Mouse (Mus musculus): ENCODE results near the gene 3425401B19Rik. TPM values are rescaled to one million over a fixed set of nuclear protein-coding genes. Genes with fewer than 3 reads are reported as not detected.

The 3425401B19Rik gene
- 1 to 10 TPM; 1.5 to 4.6 TPM for total RNA-seq (2021)
- long read RNA-seq, experiment 1, result 0 reads
- long read RNA-seq, experiment 2, partial matches to known transcripts, result 0 of 2 reads
- long read RNA-seq, experiment 2, other reads (novel, unspliced or antisense), result 2 of 2 reads

DNA sequence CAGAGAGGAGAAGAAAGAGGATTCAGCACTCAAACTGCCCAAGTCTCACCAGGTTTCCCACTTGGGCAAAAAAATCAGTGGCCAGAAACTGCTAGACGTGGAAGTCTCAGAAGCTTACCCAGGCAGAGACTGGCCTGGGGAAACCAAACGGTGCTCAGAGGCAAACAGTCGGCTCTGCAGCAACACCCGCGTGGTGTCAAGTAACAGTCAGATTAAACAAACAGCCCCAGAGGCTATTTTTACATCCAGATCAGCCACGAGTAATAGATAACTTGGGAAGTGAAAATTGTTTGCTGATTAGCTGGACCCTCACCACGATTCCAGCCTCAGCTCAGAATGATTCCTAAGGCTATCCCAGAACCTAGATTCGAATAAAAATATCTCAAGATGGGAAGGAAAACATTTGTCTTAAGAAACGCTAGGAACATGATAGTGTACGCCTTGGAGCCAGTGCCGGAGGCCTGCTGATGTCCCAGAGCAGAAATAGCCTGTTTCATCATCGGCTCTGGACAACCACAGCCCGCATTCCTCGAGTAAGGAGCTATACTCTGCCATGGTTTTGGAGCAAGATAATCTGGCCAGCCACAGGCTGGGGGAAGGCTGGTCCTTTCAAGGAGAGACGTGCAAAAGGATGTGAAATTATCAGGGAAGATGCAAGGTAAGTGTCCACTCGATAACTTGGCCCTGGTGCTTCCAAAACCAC lies at the start of gene 3425401B19Rik:
TSS of gene 3425401B19Rik (minus strand) at position 170 of the 703 bp plus-strand sequence.
- no peak for DNase-seq (ENCODE audit: low spot score in 2 of 2)

DNA sequence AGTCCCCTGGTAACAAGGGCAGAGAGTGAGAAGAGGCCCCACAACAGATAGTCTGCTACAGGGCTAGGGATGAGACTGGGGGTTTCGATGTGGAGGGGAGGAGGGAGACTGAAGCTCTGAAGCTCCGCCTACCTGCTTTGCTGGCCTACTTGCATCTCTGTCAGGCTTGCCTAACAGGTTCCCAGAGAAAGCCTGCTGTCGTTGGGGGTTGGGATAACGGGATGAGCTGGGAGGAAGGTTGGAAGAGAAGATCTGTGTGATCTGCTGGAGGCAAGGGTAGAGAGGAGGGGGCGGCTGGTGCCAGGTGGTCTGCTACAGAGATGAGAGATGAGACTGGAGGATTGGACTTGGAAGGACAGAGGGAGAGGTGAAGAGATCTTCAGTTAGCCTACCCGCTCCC lies 47.9 kb upstream of the 3425401B19Rik start:
- DNase-seq (ENCODE audit: low spot score in 2 of 2), result no peak

DNA sequence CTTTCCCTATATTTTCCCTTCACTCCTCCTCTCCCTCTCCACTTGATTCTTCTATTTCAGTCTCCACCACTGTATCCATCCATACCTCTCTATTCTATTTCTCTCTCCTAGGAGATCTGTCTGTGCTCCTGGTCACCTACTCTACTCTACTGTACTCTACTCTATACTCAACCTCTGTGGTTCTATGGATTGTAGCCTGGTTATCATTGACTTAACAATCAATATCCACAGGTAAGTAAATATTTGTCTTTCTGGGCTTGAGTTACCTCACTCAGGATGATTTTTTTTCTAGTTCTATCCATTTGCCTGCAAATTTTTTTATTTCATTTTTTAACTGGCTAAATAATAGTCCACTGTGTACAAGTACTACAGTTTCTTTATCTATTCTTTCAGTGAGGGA lies 41.8 kb upstream of the 3425401B19Rik start:
- DNase-seq (ENCODE audit: low spot score in 2 of 2), result no peak

DNA sequence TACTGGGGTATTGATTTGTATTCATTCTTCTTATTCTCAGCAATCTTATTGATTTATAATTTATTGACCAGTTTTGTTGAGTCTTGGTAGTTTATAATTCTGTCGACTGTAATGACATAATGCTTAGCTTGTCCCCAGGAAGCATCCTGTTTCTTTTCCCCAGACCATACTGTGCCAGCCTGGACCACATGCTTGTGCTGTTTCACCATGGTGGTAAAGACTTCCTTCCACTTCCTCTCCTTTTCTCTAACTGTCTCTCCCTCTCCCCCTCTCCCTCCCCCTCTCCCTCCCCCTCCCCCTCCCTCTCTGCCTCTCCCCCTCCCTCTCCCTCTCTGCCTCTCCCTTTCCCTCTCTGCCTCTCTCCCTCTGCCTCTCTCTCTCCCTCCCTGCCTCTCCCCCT lies 36.4 kb upstream of the 3425401B19Rik start:
- no peak for DNase-seq (ENCODE audit: low spot score in 2 of 2)

DNA sequence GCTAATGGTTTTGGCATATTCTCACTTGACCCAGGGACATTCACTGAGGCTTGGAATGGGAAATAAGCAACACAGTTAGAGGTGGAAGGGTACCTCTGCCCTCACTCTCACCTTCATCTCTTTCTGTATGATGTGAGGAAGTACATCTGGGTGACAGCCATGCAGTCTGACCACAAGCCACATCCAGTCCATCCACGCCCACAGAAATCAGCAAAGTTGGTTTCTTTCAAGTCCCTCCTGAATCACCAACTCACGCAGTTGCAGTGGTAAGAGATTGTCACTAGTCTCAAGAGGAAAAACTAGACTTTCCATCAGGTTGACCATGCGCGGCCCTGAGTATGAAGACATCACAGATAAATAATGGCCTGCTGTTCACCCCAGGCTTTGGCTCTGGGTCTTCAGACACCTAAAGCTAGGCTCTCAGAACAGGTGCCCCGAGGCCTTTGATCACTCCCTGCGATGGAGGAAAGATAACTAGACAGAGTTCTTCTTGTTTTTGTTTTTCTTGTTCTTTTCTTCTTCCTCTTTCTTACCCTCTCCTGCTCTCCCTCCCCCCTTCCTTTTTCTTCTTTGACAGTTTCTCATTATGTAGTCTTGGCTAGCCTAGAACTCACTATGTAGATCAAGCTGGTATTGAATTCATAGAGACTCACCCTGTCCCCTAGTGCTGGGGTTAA lies 31.8 kb upstream of the 3425401B19Rik start:
- DNase-seq (ENCODE audit: low spot score in 2 of 2), result no peak

DNA sequence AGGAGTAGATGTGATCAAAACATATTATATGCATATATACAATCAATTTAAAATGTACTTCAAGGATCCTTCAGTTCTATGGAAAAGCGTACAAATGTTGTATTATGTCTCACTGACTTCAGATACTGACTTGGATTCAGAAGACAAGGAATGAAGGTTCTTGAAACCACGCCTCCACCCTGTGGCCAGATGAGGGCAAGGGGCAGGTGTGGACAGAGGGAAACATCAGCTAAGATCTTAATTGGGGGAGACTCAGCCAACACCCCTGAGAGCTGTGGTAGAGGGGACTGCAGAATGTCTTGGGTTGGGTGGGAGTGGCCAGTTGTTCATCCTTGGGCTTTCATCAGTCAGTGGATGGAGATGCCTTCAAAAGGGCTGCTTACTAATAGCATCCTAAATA lies 30.4 kb upstream of the 3425401B19Rik start:
- no peak for DNase-seq (ENCODE audit: low spot score in 2 of 2)

DNA sequence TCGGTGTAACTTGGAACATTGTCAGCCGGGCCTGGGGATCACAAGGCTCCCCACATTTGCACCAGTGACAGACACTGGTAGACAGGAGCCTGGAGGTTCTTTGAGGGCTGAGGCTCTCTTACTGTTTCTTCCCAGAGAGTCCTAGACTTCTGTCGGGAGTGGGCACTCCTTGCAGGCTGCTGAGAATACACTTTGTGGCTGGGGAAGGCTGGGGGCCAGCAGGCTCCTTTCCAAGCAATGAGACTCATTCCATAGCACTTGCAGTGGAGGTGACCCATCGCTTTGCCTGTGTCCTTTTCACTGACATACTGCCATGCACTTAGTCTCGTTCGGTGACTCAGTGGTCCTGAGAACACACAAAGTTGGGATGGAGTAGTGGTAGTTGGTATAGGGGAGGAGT lies 30.0 kb upstream of the 3425401B19Rik start:
- no peak for DNase-seq (ENCODE audit: low spot score in 2 of 2)

DNA sequence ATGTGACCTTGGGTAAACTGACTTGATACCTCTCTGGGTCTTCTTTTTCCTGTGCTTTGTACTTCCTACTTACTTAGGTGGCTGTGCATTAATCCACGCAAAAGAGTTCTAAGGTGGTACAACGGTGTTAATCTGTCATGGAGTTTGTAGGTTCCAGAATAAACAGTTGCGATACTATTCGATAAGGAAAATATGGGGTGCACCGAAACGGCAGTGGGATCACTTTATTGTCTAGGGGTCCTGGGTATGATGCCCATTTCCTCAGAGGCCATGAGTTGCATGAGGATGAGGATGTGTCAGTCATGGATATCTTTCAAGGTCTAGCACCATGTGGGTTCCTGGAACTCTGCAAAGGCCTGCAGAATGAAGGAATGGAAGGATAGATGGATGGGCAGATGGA lies 24.8 kb upstream of the 3425401B19Rik start:
- no peak for DNase-seq (ENCODE audit: low spot score in 2 of 2)

DNA sequence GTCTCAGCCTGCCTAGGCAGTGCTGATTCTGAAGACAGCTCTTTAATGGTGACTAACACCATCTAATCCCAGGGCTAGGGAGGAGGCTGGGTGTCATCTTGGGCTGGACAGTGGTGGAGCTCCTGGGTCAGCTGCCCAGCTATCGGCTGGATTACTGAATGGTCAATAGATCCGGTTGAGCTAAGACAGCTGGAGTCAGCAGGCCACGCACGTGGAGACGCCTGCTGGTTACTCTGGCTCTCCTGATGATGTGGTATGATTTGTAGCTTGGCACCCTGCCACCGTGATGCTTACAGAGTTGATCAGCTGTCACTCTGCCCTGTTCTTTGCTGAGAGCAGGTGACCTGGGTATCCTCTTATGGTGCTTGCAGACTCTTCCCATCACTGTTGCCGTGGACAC lies 23.7 kb upstream of the 3425401B19Rik start:
- no peak for DNase-seq (ENCODE audit: low spot score in 2 of 2)

DNA sequence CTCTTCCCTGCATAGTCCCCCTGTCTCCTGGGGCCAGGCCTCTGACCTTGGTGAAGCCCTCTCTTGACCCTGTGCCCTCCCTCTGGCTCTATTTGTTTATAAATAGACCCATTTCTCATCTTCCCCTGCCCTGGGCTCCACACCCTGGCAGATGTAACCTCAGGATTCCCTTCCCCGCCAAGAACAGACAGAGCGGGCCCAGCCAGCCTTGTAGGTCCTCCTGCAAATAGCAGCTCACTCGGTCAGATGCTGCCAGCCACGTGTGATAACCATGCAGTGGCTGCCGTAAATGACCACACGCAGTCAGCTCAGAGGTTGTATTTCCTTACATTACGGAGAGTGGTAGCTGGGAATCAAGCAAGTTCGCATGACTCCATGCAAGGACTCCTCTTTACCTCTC lies 22.8 kb upstream of the 3425401B19Rik start:
- no peak for DNase-seq (ENCODE audit: low spot score in 2 of 2)

DNA sequence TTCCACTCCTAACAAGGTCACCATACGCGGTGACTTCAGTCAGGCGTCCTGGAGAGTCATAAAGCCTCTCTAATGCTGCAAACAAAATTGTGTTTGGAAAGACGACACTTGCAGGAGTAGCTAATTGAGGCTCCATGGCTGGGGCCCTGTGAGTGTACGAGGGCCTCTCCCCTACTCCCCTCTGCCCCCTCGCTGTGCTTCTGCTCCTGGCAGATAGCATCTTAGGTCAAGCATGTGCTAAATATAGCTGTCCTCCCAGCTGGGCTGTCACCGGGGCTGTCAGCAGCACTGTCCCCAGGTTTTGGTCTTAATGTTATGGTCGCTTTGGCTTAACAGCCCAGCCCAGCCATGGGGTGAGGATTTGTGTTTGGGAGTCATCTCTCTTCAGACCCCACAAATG lies 15.9 kb upstream of the 3425401B19Rik start:
- DNase-seq (ENCODE audit: low spot score in 2 of 2), result no peak

DNA sequence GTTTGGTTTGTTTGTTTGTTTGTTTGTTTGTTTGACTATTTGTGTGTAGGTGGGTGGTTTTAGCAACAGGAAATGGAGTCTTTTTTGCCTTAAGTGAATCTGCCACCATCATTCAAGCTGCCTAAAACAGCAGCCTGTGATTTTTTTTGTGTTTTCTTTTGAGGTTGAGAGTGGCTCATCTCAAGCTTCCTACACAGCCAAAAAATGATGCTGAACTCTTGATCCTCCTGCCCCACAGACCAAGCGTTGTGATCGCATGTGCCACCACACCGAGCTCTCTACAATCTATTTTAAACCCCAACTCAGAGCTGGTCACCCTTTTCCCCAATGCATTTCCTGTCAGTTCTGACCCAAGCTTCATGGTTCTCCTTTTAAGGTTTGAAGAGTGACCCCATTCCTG lies 13.5 kb upstream of the 3425401B19Rik start:
- no peak for DNase-seq (ENCODE audit: low spot score in 2 of 2)

DNA sequence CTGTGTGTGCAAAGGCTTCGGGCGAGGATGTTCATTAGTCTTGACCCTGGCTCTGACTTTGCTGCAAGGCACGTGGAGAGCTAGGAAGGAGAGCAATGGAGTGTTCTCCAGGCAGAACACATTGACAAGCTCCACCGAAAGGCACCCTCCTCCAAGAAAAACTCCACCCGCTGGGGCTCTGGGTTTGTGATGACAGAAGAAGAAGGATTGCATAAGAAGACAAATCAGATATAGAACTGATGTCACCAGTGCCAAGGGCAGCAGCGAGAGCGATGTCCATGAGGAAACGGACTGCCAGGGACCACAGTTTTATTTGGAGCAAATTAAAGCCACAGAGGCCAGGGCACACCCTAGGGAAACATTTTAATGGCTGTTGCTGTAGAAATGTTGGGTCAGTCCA lies 12.7 kb upstream of the 3425401B19Rik start:
- DNase-seq (ENCODE audit: low spot score in 2 of 2), result peak in 1 of 2 experiments; percentile 17

DNA sequence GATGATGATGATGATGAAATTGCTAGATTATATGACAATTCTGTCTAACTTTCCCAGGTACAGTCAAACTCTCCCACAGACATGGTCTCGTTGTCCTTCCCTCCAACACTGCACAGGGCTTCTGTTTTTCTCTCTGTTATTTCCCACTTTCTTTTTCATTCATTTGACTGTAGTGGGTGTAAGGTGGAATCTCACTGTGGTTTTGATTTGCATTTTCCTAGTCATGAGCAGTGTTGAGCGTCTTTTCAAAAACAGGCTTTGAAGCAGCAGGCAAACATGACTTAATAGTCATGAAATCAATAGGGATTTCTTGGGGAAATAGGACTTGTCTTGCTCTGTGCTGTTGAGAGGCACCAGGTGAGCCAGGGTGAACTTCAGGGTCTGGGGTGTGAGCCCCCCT lies 11.3 kb upstream of the 3425401B19Rik start:
- DNase-seq (ENCODE audit: low spot score in 2 of 2), result no peak

DNA sequence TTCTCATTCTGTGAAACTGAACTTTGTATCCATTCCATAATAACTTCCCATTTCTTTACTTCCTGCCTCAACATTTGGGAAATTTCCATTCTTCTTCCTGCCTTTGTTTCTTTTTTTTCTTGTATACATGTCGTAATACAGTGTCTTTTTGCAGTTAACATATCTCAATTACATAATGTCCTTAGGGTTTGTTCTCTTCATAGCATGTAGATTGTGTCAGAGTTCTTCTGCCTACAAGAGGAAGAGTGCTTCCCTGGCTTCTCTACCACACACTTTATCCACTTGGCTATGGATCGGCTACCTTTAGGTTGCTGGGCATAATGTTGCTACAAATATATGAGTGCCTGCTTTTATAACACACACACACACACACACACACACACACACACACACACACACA lies 10.8 kb upstream of the 3425401B19Rik start:
- DNase-seq (ENCODE audit: low spot score in 2 of 2), result no peak

DNA sequence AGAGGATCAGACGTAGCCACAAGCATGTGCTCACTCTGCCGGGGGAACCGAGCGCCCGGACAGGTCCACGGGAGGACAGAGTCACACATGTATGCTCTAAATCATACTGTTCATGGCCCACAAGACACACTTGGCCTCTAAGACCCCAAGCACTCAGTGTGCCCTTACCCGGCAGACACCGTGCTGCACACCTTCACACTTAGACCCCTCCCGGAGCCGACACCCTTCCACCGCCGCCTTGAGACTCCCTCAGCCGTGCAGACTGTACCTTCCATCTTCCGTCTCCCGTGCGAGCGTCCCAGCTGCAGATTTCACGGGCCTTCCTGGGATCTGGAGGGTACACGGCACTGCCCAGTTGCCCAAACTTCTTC lies 373 bp downstream of the 3425401B19Rik start:
- no peak for DNase-seq (ENCODE audit: low spot score in 2 of 2)

DNA sequence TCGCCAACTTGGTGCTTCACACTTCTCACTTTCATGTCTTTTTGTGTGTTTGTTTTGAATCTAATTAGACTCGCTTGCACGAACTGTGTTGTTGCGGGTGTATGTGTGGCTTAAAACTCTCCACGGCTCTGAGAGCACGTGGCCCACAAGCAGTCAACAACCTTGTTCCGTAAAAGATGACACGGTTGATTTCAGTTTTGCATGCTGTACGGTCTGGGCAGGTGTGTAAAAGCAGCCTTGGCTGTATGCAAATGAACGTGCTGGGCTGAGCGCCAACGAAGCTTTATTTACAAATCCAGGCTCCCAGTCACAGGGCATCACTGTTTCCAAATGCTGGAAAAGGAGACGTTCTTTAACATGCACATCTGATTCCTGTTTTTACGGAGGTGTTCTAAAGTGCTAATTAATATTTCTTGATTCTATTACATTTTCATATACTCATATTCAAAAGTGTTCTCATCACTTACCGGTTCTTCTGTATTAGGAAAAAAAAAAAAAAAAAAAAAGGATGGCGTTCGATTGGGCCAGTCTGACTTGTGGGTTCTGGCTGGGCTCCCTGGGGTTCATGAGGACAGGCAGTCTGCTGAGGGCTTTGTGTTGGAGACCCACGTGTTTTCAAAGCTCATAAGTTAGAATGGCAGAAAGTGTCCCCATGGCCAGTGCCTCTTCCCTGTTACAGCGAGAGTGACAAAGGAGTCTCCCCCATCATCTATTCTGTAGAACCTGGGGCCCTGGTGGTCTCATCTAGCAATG lies 935 bp downstream of the 3425401B19Rik start:
- no peak for DNase-seq (ENCODE audit: low spot score in 2 of 2)

DNA sequence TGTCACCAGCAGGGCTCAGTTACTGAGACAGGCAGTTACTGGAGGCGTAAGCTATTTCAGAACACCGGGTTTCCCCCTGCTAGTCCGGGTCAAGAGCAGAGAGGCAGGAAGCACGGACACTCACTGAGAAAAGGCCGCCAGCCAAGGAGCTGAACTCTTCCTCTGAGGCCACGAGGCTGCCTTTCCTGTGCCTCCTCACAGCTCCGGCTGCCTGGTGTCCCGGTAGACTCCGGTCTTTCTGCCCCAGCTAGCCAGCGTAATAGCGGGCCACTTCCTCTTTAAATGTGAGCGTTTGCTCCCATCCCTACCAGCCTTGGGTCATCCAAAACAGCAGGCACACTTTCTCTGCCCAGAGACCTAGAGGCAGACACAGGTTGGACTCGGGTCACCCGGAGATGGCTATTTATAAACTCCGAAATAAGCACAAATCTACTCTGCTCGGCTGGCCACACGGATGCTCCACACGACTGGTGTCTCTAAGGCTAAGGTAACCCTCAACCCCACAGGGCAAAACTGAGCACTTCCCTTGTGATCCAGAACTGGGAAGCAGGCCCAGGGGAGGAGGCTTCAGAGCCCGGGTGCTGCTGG lies 1.7 kb downstream of the 3425401B19Rik start:
- peak in 1 of 2 experiments; percentile 8 for DNase-seq (ENCODE audit: low spot score in 2 of 2)

DNA sequence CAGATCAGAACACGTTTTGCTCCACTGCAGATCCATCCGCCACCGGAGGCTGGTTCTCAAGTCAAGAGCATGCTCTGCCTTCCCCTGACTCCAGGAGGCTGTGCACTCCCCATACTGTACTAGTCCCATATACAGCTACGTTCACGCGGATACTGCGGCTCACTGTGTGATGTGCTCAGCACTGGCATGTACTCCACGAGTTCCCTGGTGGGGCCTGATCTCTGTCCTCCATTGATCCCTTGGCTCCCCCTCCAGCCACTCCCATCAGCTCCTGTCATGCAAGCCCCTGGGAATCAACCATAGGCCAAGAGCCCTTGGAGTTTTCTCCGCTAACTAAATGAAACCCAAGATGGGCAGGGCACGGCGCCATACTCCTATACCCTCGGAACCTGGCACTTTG lies 2.6 kb downstream of the 3425401B19Rik start:
- no peak for DNase-seq (ENCODE audit: low spot score in 2 of 2)

DNA sequence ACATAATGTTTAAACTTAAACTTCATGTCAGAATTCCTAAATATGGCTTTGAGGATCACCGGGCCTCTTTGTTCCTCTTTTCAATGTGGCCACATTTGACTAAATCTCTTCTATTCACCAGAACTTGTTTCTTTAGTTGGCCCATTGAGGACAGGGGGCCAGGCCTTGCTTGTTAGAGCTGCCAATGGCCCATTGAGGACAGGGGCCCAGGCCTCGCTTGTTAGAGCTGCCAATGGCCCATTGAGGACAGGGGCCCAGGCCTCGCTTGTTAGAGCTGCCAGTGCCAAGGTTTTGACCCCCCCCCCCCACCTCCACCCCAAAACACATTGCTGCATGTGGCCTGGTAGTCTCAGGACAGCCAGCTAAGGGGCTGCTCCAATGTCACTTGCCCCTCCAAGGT lies 3.5 kb downstream of the 3425401B19Rik start:
- no peak for DNase-seq (ENCODE audit: low spot score in 2 of 2)

DNA sequence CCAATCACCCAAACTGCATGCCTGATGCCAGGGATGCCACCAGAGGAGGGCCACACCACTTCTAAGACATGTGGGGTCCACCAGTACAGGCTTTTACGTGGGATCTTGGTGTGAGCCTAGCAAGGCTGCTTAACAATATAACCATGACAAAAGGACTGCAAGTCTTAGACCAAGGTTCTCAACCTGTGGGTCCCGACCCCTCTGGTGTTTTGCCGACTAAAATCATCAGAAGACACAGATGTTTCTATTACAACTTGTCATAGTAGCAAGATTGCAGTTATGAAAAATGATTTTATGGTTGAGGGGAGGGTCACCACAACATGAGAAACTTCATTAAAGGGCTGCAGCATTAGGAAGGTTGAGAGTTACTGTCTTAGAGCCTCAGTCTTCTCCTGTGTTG lies 6.5 kb downstream of the 3425401B19Rik start:
- DNase-seq (ENCODE audit: low spot score in 2 of 2), result no peak

DNA sequence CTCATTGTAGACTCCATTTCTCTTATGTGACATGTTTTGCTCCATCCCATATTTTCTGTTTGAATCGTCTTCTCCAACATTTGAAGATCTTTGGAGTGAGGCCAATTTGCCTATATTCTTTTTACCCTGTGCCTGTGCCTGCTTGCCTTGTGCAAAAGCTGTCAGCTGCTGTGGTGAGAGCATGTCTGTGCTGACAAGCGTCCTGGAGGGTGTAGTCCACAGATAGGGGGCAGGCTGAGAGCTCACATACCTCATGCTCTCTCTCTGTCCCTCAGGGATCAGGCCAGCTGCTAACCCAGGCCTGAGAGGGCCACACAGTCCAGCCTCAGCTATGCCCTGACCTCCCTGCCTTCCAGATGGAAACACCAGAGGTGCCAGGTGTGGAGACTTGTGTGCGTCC lies 11.9 kb downstream of the 3425401B19Rik start:
- DNase-seq (ENCODE audit: low spot score in 2 of 2), result no peak
